8 mouse cellular contexts compared by ENCODE assay signal in genomic region chr19:45783181-45783932, GRCm38 (mm10). TPM values are rescaled to one million over a fixed set of nuclear protein-coding genes. Genes with fewer than 3 reads are reported as not detected.
DNase-seq lines count a peak whose midpoint lies in the region; ATAC-seq lines count a peak whose summit lies in the region.

Gene Mgea5 (minus strand): TSS chr19:45783837.

- H3K27me3 ChIP-seq in lung, embryonic 16.5 days (ENCODE audit: control insufficient read depth, insufficient read depth, low read depth, low read length) = no peaks in the 10 kb centered on the region

- DNase-seq in MEL-GATA-1-ER (ENCODE audit: extremely low read depth, low read depth) = peak; percentile 99
- peak; percentile 98 for DNase-seq in cerebellum, adult 8-10 months
- peak; percentile 99 for DNase-seq in forelimb bud, embryonic 11.5 days (ENCODE audit: low read depth, low spot score)
- peak; percentile 94 for DNase-seq in layer of hippocampus, adult 9-10 months (ENCODE audit: low spot score)
- peak; percentile 94 for DNase-seq in ovary, postnatal 10 days (ENCODE audit: low spot score)
- peak; percentile 97 to 99 for DNase-seq in thymus, postnatal 10 days (ENCODE audit: low spot score in 2 of 2)

- H3K4me3 ChIP-seq in lung, embryonic 16.5 days (ENCODE audit: low read length) = peak within 1 kb of the TSS; percentile 100

- H3K27ac ChIP-seq in lung, embryonic 16.5 days (ENCODE audit: low read length) = peak within 1 kb of the TSS; percentile 97

- ATAC-seq in hematopoietic stem cell, adult 5-6 weeks (replicated peaks in 1 of 2; ENCODE audit: insufficient read depth in 1 of 2, low FRiP score in 2 of 2, low TSS enrichment in 1 of 2, low read depth in 1 of 2, poor library complexity in 2 of 2, severe bottlenecking in 2 of 2) = peak; percentile 98
- ATAC-seq in lung, embryonic 16.5 days (ENCODE audit: low read depth) = peak; percentile 98

- under 1% methylated on average over 56 of the region's 71 CpGs for WGBS in lung, embryonic 16.5 days

- H3K4me2 ChIP-seq in lung, embryonic 16.5 days (ENCODE audit: low read depth, low read length) = peak within 1 kb of the TSS; percentile 75

- H3K9ac ChIP-seq in lung, embryonic 16.5 days (ENCODE audit: low read length) = peak within 1 kb of the TSS; percentile 100

- peaks cover 20% of the 10 kb centered on the region for H3K4me1 ChIP-seq in lung, embryonic 16.5 days (replicated peaks; ENCODE audit: control insufficient read depth, insufficient read depth, low read length)

- H3K36me3 ChIP-seq in lung, embryonic 16.5 days (ENCODE audit: control insufficient read depth, insufficient read depth, low read length) = peaks cover 7% of the 10 kb centered on the region; the same call in 1 of the 2 replicates

- no peaks in the 10 kb centered on the region for H3K9me3 ChIP-seq in lung, embryonic 16.5 days (ENCODE audit: control insufficient read depth, low read length)

RNA-seq across cellular contexts. Expression of gene Mgea5, which starts in this region (rescaled TPM):
- total RNA-seq in hematopoietic stem cell, adult 5-6 weeks (2017) = 234 and 248 TPM in 2 replicates
- polyA plus RNA-seq in lung, embryonic 16.5 days (2015; fragmentation: Nextera tagmentation; extraction: Ambion mirVana) = 47.0 and 48.5 TPM in 2 replicates

Comparison
In these comparisons a context has a peak if more than half of its experiments do, and no peak if none do; other contexts are left out.
1. Peak in every context shown above with its lines: DNase-seq, ATAC-seq, H3K4me3 ChIP-seq and H3K27ac ChIP-seq.